Mouse (Mus musculus) gastrocnemius, adult 18-20 months (tissue): ENCODE results near the gene Esrrg. TPM values are rescaled to one million over a fixed set of nuclear protein-coding genes. Genes with fewer than 3 reads are reported as not detected.

Experiments
- DNase-seq: peaks from one replicate; pipeline ENCODE4 v3.0.0; 2021; ENCODE audit warnings: low spot score
- total RNA-seq, 2 experiments: library from RNA; stranded (reverse); gene quantifications; 2 replicates each; pipeline ENCODE4 v1.2.3; 2021

The Esrrg gene
- total RNA-seq, 2 experiments from 2014 or later = 19.7 to 34.8 TPM

DNA sequence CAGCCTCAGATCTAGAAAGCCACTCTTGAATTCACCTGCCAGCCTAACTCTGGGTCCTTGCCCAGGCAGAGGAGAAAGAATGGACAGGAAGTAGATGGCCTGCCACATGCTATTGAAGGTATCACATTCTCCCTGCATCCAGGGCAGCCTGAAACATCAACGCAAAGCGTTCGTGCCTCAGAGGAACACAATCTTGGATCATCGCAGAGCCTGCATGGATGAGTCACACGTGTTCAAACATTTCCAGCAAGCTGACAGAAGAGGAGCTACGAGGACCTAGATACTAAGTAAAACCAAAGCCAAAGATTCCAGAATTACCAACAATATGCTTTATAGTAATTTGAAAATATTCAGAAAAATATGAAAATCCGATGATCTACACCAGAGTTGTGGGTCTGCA lies 648.9 kb downstream of the Esrrg start:
- no peak for DNase-seq

- no peak for DNase-seq
These were observed 651.9 kb downstream of the Esrrg start for GRCm38 (mm10) chr1:188260259-188261107.

DNA sequence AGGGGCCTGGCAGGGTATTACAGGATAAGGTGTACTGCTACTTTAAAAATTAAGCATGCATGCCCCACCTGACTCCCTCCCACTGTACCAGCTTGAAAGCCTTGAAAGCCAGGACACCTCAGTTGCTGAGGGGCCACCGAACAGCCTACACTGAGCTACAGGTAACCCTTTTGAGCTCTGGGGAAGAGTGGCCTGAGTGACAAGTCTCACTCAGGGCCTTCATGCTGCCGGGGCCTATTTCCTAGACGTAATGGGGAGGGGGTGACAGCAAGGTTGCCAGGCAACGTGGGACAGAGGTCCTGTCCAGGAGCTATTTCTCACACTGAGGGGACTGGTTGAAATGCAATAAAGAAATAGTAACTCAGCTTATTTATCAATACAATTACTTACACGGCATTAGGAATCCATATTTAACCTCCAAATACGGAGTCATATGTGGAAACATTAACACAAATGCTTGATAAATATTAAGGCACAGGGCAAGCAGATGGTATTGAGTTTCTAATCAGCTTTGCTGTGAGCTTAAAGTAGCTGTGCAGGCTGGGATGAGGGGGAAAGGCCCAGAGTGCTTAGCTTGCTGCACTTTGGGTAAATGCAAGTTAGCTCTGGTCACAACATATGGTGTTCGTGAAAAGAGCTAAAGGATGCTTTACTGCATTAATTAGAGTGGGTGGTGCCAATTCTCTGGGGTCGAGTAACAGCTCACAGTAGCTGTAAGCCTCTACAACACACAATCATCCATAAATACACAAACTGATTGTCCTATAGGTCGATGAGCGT lies 653.5 kb downstream of the Esrrg start, which contains the start of gene Ush2a:
Gene Ush2a, plus strand, starts transcription at position 121 of the 780 bp plus-strand sequence.
- DNase-seq = no peak
